Mouse (Mus musculus) inflammation-experienced regulatory T-cells (primary cell): ENCODE data around the gene Olfr730. TPM values are rescaled to one million over a fixed set of nuclear protein-coding genes. Genes with fewer than 3 reads are reported as not detected.

ENCODE experiments used
- polyA plus RNA-seq, 2 experiments: library from polyadenylated mRNA; unstranded; fragments of 100-300 nt; shearing (Covaris generic); gene quantifications; one replicate each; pipeline ENCODE4 v1.2.1; 2017

The Olfr730 gene
- not detected for polyA plus RNA-seq

GRCm38 (mm10) chr14:50188098-50188497 lies at the start of gene Olfr730:
Gene Olfr730 (minus strand): TSS chr14:50188198.

GRCm38 (mm10) chr14:50152810-50153209 lies 35.2 kb downstream of the Olfr730 start, which contains the start of gene Olfr729:
Gene Olfr729 (minus strand): TSS chr14:50152910.

DNA sequence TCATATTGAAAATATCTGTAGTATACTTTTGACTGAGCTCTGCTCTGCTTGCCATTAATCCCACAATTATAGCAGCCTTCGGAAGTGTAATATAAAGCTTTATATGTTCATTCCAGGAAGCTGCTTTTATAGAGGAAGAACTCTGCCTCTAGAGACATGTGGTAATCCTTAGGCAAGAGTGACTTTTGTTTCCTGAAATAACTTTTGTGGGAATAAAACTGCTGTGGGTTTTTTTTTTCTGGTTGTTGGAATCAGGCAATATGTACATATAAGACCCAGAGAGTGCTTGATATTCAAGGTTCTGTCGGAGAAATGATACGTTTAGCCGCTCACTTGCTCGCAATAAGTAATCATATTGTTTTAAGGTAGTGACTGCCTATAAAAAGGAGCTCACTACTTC lies 45.4 kb downstream of the Olfr730 start, which contains the start of gene Olfr728:
Gene Olfr728 (minus strand): TSS at position 101 of the 400 bp plus-strand sequence.

Other genes with a start within 250 kb of the Olfr730 start
- gene Olfr724, start 224.9 kb downstream of the Olfr730 start, polyA plus RNA-seq = not detected
- not detected for gene Olfr725, start 147.8 kb downstream of the Olfr730 start, polyA plus RNA-seq
- gene Olfr726, start 97.2 kb downstream of the Olfr730 start, polyA plus RNA-seq = under 1 TPM; 0.22 to 0.37 TPM
- gene Olfr727, start 65.0 kb downstream of the Olfr730 start, polyA plus RNA-seq = under 1 TPM in 1 of 2 experiments, not detected in 1; 0.89 TPM
- gene Olfr728, start 45.5 kb downstream of the Olfr730 start, polyA plus RNA-seq = under 1 TPM in 1 of 2 experiments, not detected in 1; 0.42 TPM
- gene Olfr729, start 35.3 kb downstream of the Olfr730 start, polyA plus RNA-seq = under 1 TPM; 0.08 to 0.43 TPM
- gene Olfr731, start 53.7 kb upstream of the Olfr730 start, polyA plus RNA-seq = under 1 TPM; 0.10 to 0.11 TPM
- under 1 TPM; 0.17 to 0.23 TPM for gene Olfr732, start 96.0 kb upstream of the Olfr730 start, polyA plus RNA-seq
- gene Olfr733, start 113.3 kb upstream of the Olfr730 start, polyA plus RNA-seq = under 1 TPM in 1 of 2 experiments, not detected in 1; 0.22 TPM
- under 1 TPM in 1 of 2 experiments, not detected in 1; 0.04 TPM for gene Olfr734, start 138.6 kb upstream of the Olfr730 start, polyA plus RNA-seq
- not detected for gene Olfr735, start 160.7 kb upstream of the Olfr730 start, polyA plus RNA-seq
- not detected for gene Tlr11, start 169.7 kb upstream of the Olfr730 start, polyA plus RNA-seq
- under 1 TPM in 1 of 2 experiments, not detected in 1; 0.12 TPM for gene Olfr736, start 193.0 kb upstream of the Olfr730 start, polyA plus RNA-seq
- not detected for gene Olfr738, start 219.4 kb upstream of the Olfr730 start, polyA plus RNA-seq
- gene Olfr739, start 230.4 kb upstream of the Olfr730 start, polyA plus RNA-seq = not detected